Mouse (Mus musculus) brain, embryonic 14.5 days (tissue): ENCODE data around the gene Dnajc19.

Experiments
- CTCF ChIP-seq: fragments of 200-500 bp; IDR thresholded peaks from 2 replicates; pipeline ENCODE4 v1.5.1; 2012; ENCODE audit warnings: inconsistent platforms, mild to moderate bottlenecking, moderate library complexity, borderline replicate concordance; ENCODE audit not compliant: insufficient read depth, insufficient read length; ENCODE audit errors: extremely low read depth
- POLR2A ChIP-seq: fragments of 200-500 bp; IDR thresholded peaks from 2 replicates; pipeline ENCODE4 v1.6.1; 2012; ENCODE audit warnings: mild to moderate bottlenecking, inconsistent platforms, borderline replicate concordance; ENCODE audit not compliant: poor library complexity, insufficient read depth, insufficient read length, severe bottlenecking; ENCODE audit errors: extremely low read depth

GRCm38 (mm10) chr3:34033720-34034364, 47.3 kb downstream of the Dnajc19 start:
- TF ChIP-seq CTCF (no peak), POLR2A (no peak)
